Mouse (Mus musculus) liver, postnatal 0 days (tissue): ENCODE data around the gene Tmem183a. TPM values are rescaled to one million over a fixed set of nuclear protein-coding genes. Genes with fewer than 3 reads are reported as not detected.

Experiments
- ATAC-seq: fragments of 200-750 bp; cut with Nextera tagmentation; 2 replicates; pipeline ENCODE4 v1.8.0; 2017; ENCODE audit warnings: mild to moderate bottlenecking, moderate library complexity
- DNase-seq: peaks from one replicate; pipeline ENCODE4 v3.0.0-alpha.2; 2016
- H3K27ac ChIP-seq: fragments of 300-500 bp; sonication (generic); 2 replicates; pipeline ENCODE4 v1.5.1; 2014; ENCODE audit warnings: antibody characterized with exemption, moderate library complexity, mild to moderate bottlenecking, low read depth
- H3K27me3 ChIP-seq: fragments of 300-500 bp; sonication (generic); 2 replicates; pipeline ENCODE4 v1.6.1; 2014; ENCODE audit warnings: low read length, control low read depth, mixed read lengths; ENCODE audit not compliant: insufficient read depth
- H3K36me3 ChIP-seq: fragments of 300-500 bp; sonication (generic); replicated peaks from 2 replicates; pipeline ENCODE4 v1.6.1; 2014; ENCODE audit warnings: mild to moderate bottlenecking, control low read depth, low read length, moderate library complexity, mixed read lengths; ENCODE audit not compliant: insufficient read depth
- H3K4me1 ChIP-seq: fragments of 300-500 bp; sonication (generic); 2 replicates; pipeline ENCODE4 v1.6.1; 2014; ENCODE audit warnings: antibody characterized with exemption, mild to moderate bottlenecking, control low read depth; ENCODE audit not compliant: insufficient read depth
- H3K4me2 ChIP-seq: fragments of 300-500 bp; sonication (generic); 2 replicates; pipeline ENCODE4 v1.6.1; 2014; ENCODE audit warnings: low read depth, mild to moderate bottlenecking, low read length, moderate library complexity, mixed read lengths
- H3K4me3 ChIP-seq: fragments of 300-500 bp; sonication (generic); 2 replicates; pipeline ENCODE4 v1.5.1; 2014; ENCODE audit warnings: low read depth, low read length
- H3K9ac ChIP-seq: fragments of 300-500 bp; sonication (generic); replicated peaks from 2 replicates; pipeline ENCODE4 v1.6.1; 2014; ENCODE audit warnings: mild to moderate bottlenecking, moderate library complexity
- H3K9me3 ChIP-seq: fragments of 300-500 bp; sonication (generic); 2 replicates; pipeline ENCODE4 v1.6.1; 2016; ENCODE audit warnings: mild to moderate bottlenecking, control low read depth, low read length, mixed read lengths
- CTCF ChIP-seq: sonication (generic); IDR thresholded peaks from 2 replicates; pipeline ENCODE4 v1.5.1; 2016; ENCODE audit warnings: antibody characterized with exemption, low read depth
- EP300 ChIP-seq: IDR thresholded peaks from 2 replicates; pipeline ENCODE4 v1.6.1; 2016; ENCODE audit warnings: antibody characterized with exemption, low read depth, mild to moderate bottlenecking
- WGBS: fragments of 180-500 bp; shearing (Covaris S2); extraction: QIAGEN DNeasy Blood & Tissue Kit; methylation state at CpG from one replicate; pipeline ENCODE4 v1.1.7; 2014; ENCODE audit not compliant: insufficient replicate concordance; 5-methylcytosine and 5-hydroxymethylcytosine counted together
- polyA plus RNA-seq: library from polyadenylated mRNA; unstranded; fragments of >200 nt; fragmentation: Nextera tagmentation; extraction: Ambion mirVana; gene quantifications from 2 replicates; pipeline ENCODE4 v1.2.1, GENCODE M21; 2015

Tmem183a gene
- polyA plus RNA-seq, 1 experiment from 2014 or later, result 46.1 TPM

DNA sequence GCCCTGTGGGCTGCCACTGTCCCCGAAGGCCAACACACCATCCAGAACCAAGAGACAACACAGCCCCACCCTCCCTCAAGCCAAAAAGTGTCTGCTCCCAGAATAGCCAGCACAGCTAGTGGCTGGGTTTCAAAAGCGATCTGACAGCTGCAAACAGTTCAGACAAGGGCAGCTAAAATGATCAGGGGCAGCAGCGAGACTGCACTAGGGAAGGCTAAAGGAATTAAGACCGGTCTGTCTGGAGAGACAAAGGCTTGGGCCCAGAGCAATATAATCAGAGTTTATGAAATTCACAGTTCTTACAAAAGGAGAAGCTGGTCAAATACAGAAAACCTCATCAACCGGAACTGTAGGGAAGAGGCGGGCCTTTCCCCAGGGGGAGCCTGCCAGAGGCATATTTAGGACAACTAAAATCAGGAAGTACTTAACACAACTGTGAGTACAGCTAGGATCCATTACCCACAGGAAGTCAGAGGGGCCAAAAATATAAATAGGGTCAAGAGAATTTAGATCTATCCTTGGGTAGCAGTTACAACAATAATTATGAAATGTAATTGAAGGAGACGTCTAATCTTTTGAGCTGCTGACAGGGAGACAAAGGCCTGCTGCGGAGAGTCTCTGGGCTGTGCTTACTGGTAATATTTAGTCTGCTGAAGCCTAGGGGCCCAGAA is 59.1 kb downstream of the Tmem183a start:
- peaks cover 22% of the 10 kb centered on the region for H3K27me3 ChIP-seq
- no peak overlapping the region for H3K9ac ChIP-seq
- peaks cover 17% of the 10 kb centered on the region for H3K4me1 ChIP-seq
- H3K9me3 ChIP-seq, result no peaks in the 10 kb centered on the region
- 22% methylated on average over 8 of the region's 8 CpGs for WGBS
- H3K4me2 ChIP-seq, result peak overlapping the region; percentile 27
- ATAC-seq, result peak; percentile 51
- TF ChIP-seq EP300, result no peak
- TF ChIP-seq CTCF, result no peak
- peak; percentile 53 for DNase-seq
- H3K36me3 ChIP-seq, result no peaks in the 10 kb centered on the region
- H3K27ac ChIP-seq, result peak overlapping the region; percentile 71
- no peak overlapping the region for H3K4me3 ChIP-seq

DNA sequence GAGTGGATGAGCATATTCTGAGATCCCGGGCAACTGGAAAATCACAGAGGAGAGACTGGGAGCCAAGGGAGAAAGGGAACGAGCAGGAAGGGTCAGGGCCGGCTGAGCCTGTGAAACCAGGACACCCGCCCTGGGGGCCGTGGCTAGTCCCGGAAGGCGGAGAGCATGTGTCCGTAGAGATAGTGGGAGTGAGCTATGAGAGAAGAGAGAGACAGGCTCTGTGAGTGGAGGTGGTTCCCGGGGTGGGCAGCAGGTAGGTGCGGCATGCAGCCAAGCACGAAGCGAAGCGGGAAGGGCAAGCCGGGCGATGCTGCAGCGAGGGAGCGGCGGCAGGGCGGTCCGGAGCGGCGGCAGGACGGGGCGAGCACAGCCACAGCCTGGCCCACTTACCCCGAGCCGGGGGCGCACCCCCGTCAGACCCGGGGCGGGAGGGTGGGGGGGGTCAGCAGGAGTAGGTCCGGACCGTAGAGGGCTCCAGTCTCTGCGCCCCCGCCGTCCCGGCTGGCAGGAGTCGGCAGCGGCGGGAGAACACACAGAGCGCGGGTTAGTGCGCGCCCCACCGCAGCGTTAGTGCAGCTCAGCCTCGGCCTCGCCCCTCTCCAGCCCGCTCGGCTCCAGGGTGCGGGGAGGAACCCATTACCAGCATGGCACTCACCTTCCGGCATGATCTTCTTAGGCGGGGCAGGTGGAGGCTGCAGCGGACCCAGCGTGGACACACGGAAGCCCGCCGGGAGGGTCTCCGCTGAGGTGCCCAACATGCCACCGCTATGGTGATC is 63.0 kb downstream of the Tmem183a start:
- peak overlapping the region; percentile 88 for H3K4me2 ChIP-seq
- H3K36me3 ChIP-seq, result no peaks in the 10 kb centered on the region
- H3K27ac ChIP-seq, result no peak overlapping the region
- peak overlapping the region; percentile 55 for H3K9ac ChIP-seq
- H3K4me3 ChIP-seq, result peak overlapping the region; percentile 49
- no peak for TF ChIP-seq EP300
- no peak for TF ChIP-seq CTCF
- ATAC-seq (peak; percentile 26), DNase-seq (peak; percentile 30)
- peaks cover 17% of the 10 kb centered on the region for H3K4me1 ChIP-seq
- H3K9me3 ChIP-seq, result no peaks in the 10 kb centered on the region
- H3K27me3 ChIP-seq, result peaks cover 28% of the 10 kb centered on the region
- WGBS, result 12% methylated on average over 42 of the region's 59 CpGs

- Histone ChIP-seq H3K36me3 (no peaks in the 10 kb centered on the region), H3K4me3 (no peak overlapping the region), H3K4me2 (no peak overlapping the region), H3K9me3 (no peaks in the 10 kb centered on the region), H3K27ac (no peak overlapping the region), H3K9ac (no peak overlapping the region), H3K27me3 (peaks cover 28% of the 10 kb centered on the region), H3K4me1 (peaks cover 7% of the 10 kb centered on the region)
- no peak for ATAC-seq
- DNase-seq, result no peak
- TF ChIP-seq EP300, result no peak
- no peak for TF ChIP-seq CTCF
- 81% methylated on average over 8 of the region's 8 CpGs for WGBS
These were observed 64.5 kb downstream of the Tmem183a start for GRCm38 (mm10) chr1:134297265-134297664.

Other genes starting within 250 kb of the Tmem183a start
- gene Chil1, start 179.8 kb downstream of the Tmem183a start, polyA plus RNA-seq, result 18.8 and 19.3 TPM in 2 replicates
- gene Mybph, start 168.5 kb downstream of the Tmem183a start, polyA plus RNA-seq, result 0.14 TPM in 1 of 2 replicates, not detected in the other
- gene Adora1, start 126.5 kb downstream of the Tmem183a start, polyA plus RNA-seq, result 6.4 and 8.3 TPM in 2 replicates
- gene Myog, start 72.0 kb downstream of the Tmem183a start, polyA plus RNA-seq, result 0.64 TPM in 1 of 2 replicates, not detected in the other
- 1.3 and 1.6 TPM in 2 replicates for gene Ppfia4, start 29.1 kb downstream of the Tmem183a start, polyA plus RNA-seq
- not detected in 2 replicates for gene 4933406M09Rik, start 24.0 kb upstream of the Tmem183a start, polyA plus RNA-seq
- 7.7 and 8.2 TPM in 2 replicates for gene Cyb5r1, start 43.6 kb upstream of the Tmem183a start, polyA plus RNA-seq
- gene Adipor1, start 53.4 kb upstream of the Tmem183a start, polyA plus RNA-seq, result 93.5 and 98.9 TPM in 2 replicates
- 12.3 and 13.2 TPM in 2 replicates for gene Klhl12, start 93.6 kb upstream of the Tmem183a start, polyA plus RNA-seq
- 12.4 and 13.2 TPM in 2 replicates for gene Rabif, start 132.7 kb upstream of the Tmem183a start, polyA plus RNA-seq
- not detected in 2 replicates for gene Mgat4e, start 187.7 kb upstream of the Tmem183a start, polyA plus RNA-seq
- gene Kdm5b, start 198.2 kb upstream of the Tmem183a start, polyA plus RNA-seq, result 5.8 and 6.4 TPM in 2 replicates